Mouse (Mus musculus) olfactory bulb, adult 2 months (tissue): ENCODE measurements at regions not wholly inside any gene's neighbourhood (a gene's known extent, or its start where the extent isn't known, plus 50 kb on each side); places are given as distances from the start of the nearest gene placed in this dataset.

Experiments used
- CTCF ChIP-seq: fragments of 200-500 bp; IDR thresholded peaks from 2 replicates; pipeline ENCODE4 v1.5.1; 2012; ENCODE audit warnings: low read depth, mild to moderate bottlenecking, low read length, moderate library complexity; ENCODE audit not compliant: insufficient read depth
- POLR2A ChIP-seq: fragments of 200-500 bp; IDR thresholded peaks from 2 replicates; pipeline ENCODE4 v1.6.1; 2012; ENCODE audit warnings: mild to moderate bottlenecking, low read depth, low read length, moderate library complexity; ENCODE audit not compliant: insufficient read depth

GRCm38 (mm10) chr15:6180261-6180660, 119.3 kb upstream of the Dab2 start:
- no peak for TF ChIP-seq POLR2A
- no peak for TF ChIP-seq CTCF
